Mouse (Mus musculus): Measurements from ENCODE around the gene Pnmal2.

The Pnmal2 gene

DNA sequence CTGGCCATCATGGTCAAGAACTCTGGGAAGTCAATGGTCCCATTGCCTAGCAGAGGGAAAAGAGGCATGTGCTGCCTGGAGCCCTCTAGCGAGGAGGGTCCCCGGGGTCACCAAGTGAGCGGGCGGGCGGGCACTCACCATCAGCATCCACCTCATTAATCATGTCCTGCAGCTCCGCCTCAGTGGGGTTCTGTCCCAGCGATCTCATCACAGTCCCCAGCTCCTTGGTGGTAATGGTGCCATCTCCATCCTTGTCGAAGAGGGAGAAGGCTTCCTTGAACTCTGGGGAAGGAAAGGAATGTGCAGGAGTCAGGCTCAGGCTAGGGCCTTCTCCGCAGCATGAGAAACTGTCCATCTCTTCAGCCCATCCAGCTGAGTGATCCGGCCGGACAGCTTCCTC lies 27.0 kb upstream of the Pnmal2 start:
- DNase-seq (ENCODE audit: low read depth, low spot score) = no peak

DNA sequence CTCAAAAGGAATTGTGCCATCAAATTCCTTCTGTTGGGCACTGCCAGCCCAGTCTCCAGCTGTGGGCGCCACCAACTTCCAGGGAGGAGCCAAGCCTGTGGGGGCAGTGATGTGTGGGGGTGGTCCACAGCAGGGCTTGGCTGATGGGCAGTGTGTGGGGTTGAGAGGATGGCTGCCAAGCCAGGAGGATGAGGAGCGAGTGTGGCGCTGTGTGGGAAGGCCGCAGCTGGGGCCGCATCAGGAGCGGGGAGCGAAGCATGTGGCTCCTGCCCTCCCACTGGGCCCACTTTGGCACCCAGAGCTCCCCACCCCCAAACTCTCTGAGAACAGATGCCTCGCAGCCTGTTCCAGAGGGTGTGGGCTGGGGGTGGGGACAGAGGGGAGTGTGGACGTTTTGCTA lies 26.5 kb upstream of the Pnmal2 start:
- no peak for DNase-seq (ENCODE audit: low read depth, low spot score)

DNA sequence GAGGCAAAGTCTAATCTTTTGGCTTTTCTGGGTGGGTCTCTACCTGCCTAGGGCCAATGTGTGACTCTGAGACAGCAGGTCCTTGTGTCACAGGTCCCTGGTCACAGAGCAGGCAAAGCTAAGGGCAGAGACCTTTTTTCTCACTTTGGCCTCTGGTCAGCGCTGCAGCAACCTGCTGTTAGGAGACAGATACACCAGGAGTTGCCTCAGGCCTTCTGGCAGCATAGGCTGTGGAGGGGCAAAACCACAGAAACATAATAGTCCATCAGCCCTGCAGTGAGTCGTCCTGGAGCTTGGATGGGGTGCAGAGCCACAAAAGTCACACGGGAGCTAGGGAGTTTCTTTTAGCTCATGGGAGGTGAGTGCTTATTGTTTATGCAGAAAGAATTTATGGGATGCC lies 25.8 kb upstream of the Pnmal2 start:
- no peak for DNase-seq (ENCODE audit: low read depth, low spot score)

DNA sequence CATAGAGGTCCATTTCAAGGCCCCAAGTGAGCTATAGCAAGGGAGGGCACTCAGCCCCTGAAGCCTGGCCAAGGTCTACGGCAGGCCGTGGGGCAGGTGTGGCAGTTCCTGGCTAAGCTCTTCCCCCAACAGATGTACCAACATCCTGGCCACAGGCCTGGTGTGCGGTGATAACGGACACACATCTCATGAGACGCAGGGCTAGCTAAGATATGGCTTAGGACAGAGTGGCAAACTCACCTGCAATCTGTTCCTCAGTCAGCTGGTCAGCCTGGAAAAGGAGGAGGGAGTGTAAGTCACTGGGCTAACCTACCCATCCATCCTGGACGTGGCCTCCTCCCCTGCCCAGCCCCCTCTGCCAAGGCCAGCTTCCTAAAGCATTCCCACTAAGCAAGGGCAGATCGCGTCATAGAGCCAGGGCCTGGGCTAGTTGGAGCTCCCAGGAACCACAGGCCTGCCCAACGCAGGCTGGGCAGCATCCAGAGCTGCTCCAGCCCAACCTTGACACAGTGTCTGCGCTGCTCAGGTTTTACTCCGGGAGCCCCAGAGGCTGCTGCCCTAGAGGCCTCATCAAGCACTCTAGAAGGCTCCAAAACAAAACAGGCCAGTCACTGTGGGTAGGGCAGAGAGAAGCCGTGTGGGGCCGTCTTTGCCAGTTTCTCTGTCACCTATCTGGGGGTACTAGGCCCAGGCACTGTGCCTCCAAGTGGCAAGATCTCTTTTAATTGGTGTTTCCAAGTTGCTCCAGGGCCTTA lies 24.9 kb upstream of the Pnmal2 start:
- no peak for DNase-seq (ENCODE audit: low read depth, low spot score)

DNA sequence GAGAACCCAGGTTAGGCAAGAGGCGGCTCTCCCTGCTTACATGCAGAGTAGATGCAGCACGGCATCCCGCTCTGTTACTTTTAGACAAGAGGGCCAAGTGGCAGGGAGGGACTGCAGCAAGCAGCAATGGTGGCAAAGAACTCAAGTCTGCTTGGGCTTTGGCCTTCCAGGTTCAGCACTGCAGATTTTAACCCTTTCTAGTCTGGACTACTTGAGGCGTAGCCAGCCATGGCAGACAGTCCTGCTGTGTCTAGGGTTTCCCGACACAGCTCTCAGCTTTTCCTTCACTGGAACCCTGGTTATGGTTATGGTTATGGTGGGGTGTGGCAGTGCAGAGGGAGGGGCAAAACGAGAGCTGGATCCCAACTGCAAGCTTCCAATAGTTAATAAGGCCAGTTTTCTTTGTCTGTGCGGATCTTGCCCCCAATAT lies 24.3 kb upstream of the Pnmal2 start:
- no peak for DNase-seq (ENCODE audit: low read depth, low spot score)

DNA sequence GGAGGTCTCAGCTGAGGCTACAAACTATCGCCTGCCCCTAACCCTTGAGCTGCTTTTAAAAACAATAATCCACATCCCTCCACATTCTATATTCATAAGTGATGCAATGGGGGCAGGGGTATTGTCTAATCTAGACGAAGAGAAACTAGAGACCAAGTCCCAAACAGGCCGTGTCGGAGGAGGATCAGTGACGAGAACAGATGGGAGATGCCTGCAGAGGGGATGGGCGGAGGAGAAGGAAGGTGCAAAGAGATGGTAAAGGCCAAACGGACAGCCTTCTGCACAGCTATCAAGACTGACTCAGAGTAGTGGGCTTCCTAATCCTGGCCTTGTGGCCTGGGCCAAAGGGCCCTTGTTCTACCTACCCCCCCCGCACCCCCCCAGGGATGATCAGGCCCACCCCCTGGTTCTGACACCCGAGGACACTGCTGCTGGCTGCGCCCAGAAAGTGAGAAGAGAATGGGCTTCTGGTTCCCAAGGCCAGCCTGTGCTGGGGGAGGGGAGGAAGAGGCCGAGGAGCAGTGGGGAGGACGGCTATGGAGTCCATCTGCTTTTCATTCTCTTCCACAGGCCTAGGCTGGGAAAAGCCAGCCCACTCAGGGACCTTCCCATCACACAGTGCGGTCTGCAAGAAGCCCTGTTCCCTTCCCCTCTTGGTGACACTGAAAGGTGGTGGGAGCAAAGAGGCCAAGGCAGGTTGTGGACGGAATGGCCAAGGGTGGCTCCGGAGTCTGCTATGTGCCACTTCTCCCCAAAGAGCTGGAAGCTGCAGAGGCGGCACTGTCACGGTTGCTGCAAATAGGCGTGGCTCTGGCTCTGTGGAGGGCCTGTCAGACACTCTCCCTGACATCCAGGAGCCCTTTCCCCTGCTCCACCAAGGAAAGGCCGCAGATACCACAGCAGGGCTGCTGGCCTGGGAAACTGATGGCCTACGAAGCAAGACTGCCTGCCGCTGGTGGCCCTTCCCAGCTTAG lies 23.4 kb upstream of the Pnmal2 start:
- DNase-seq (ENCODE audit: low read depth, low spot score) = no peak

DNA sequence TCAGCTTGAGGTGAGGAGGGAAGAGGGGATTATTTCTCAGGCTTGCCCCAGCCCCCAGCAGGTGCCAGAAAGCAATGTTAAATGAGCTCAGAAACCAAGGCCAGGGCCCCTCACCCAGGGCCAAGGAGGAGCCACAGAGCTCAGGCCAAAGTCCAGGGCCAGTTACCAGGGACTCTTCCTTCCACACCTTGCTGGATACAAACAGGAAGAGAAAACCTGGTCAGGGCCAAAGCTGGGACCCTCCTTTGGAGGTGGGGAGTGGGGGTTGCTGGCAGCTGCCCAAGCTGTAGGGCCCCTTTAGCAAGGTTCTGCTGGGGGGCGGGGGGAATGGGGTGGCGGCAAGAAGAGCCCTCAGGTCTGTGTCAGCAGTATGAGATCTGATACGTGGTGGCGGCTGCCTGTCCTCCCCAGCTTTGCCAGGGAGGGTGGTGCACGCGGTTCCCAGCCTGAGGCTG lies 22.6 kb upstream of the Pnmal2 start:
- no peak for DNase-seq (ENCODE audit: low read depth, low spot score)

DNA sequence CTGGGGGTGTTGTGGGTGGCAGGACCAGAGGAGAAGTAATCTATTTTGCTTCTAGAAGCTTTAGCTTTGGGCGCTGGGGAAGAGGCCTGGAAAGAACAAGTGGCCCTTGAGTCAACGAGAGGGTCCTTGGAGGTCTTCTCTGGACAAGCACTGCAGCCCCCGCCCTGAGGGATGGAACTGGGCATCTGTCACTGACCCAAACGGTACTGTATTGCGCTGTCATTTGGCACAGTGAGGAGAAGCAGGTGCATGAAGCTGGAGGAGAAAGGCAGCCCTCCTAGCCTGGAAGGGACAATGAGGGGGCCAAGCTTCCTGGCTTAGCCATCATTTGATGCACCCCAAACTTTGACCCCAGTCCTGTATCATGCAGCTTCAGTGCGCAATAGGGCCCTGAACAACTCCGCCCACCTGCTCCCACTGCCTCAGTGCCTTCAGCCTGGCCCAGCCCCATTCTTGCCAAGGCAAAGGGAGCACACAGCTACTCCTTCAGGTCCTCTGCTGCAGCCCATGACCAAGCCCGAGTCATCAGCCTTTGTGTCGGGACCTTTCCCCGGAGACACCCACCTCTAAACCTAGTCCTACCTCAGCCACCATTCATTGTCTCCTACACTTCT lies 22.0 kb upstream of the Pnmal2 start:
- no peak for DNase-seq (ENCODE audit: low read depth, low spot score)

DNA sequence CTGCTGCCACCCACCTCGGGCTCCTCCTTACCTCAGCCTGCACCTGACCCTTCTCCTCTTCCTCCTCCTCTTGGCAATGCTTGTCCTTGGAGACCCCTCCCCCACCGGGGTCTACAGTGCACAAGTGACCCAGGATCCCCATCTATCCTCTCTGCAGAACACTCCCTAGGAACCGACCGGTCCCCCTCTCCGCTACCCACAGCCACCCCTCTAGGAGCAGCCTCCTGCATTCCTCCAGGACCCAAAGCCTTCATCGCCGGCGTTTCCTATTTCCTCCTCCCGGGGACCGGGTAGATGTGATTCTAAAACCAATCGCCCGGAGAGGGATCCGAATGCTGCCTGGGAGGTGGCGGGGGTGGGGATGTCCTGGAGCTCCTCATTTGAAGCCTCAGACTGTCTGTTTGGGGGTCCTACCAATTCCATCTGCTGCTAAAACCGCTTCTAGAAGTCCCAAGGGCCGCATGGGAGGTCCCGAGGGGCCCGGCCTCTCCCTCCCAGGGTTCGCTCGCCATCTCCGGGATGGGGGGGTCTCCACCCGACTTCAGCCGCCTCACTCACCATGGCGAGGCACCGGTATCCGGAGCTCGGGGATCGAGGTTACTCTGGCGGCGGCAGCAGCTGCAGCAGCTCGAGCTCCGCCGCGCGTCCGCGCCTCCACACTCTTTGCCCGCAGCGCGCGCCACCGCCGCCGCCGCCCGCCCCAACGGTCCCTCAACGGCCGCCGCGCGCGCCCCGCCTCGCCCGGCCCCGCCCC lies 21.0 kb upstream of the Pnmal2 start:
- no peak for DNase-seq (ENCODE audit: low read depth, low spot score)

DNA sequence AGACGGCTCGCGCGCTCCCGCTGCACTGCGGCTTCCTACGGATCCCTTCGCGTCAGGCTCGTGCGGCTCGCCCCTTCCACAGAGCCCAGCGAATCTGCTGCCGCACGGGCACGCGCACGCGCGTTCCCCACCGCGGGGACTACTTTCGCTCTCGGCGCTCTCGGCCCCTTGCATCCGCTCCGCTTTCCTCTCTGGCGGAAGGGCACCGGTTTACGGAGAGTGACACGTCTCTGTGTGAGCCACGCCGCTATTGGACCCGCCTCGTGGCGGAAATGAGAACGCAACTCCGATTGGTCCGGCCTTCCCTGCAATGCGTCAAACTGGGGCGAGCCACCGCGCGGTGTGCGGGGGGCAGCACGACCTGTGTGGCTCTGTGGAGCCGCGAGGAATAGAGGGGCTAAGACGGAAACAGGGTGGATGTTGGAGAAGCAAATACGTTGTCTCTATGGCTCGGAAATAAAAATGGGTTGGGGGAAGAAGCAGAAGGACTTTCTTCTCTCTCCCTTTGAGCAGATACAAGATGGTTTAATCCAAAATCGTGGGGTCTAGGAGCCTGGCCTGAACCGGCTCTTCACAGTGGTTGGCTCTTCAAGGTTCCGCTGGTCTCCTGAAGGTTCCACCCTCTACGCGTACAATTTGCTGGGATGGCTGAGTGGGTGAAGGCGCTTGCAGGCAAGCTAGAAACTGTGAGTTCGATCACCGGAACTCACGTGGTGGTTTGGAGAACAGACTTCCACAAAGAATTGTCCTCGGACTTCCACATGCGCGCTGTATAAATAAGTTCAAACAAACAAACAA lies 20.2 kb upstream of the Pnmal2 start, which contains the start of gene Calm3:
Gene Calm3 (minus strand): TSS at position 78 of the 798 bp plus-strand sequence.
- DNase-seq (ENCODE audit: low read depth, low spot score) = peak; percentile 100

DNA sequence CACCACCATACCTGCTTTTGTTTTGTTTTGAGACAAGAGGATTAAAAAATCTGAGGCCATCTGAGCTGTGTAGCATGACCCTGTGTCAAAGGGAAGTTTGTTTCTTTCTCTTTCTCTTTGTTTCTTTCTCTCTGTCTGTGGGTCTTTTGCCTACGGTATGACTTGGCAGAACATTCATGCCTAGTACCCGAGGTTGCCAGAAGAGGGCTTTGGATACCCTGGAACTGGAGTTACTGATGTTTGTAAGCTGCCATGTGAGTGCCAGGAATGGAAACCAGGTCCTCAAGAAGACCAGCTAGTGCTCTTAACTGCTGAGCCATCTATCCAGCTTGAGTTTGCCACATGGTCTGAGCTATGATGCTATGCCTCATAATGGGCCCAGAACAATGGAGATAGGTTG lies 16.1 kb upstream of the Pnmal2 start:
- no peak for DNase-seq (ENCODE audit: low read depth, low spot score)

DNA sequence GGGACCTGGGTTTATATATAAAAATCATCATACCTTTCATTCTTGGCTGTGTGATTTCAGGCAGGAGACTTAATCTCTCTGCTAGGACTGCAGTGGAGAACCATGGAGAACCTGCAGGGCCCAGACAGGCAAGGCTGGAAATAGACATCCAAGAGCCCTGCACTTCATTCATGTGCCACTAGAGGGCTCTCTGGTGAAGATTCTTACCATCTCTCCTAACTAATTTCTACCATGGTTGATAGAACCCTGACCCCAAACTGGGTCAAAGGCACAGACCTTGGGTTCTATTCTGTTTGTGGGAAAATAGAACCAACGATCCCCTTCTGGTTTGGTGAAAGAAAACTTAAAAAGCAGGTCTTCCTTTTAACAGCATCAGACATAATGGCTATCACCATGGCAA lies 13.6 kb upstream of the Pnmal2 start:
- no peak for DNase-seq (ENCODE audit: low read depth, low spot score)

DNA sequence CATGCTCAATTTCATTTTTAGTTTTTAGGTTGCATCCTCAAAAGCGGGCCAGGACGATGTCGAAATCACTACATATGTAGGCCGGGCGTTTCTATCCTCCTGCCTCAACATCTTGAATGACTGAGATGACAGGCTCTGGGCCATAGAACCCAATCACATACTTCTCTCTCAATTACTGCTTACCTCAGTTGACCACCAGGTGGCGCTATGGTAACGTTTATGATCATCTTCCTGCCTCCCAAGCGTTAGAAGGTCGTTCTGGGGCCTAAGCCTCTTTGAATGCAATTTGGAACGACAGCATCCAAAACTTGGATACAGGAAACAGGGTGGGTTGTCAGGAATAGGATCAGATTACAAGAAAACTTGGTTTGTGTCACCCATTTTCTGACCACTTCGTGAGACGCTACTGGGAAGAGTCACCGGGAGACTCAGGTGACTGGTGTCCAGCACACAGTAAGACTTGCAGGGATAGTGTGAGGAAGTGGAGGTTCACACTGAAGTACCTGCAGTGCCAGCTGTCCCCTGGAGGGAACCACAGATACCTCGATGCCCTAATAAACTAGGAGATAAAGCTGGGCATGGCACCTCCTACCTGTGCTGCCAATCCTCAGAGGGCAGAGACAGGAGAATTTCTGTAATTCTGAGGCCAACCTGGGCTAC lies 12.4 kb upstream of the Pnmal2 start:
- peak; percentile 87 for DNase-seq (ENCODE audit: low read depth, low spot score)

DNA sequence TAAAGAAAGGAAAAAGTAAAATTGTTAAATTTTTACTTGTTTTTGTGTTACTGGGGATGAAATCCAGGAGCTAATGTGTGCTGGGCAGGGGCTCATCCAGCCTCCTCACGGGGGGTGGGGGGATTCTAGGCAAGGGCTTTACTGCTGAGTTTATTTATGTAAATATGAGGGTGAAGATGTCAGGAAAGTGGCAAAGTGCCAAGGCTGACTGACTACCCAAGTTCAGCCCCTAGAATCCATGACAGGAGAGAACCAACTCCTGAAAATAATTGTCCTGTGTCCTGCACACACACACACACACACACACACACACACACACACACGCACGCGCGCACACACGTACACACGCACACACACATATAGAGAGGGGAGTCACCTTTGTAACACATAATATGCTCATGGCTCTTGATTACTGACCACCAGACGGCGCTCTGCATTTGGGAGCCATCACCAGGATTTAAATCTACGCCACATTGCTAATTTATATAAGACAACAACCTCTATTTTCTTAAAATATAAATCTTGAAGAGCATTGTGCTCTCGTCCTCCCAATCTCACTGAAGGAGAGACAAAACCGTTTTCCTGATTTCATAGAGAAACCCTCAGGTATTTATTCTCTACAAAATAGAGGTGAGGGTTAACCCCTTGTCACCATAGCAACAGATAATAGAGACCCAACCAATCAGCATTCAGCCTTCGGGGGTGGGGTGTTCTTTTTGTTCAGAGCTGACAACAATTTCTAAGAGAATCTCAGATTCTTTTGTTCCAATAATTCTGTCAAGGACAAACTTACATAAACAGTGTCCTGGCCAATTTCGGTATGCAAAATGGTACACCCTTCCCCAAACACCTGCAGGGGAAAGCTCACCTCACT lies 11.5 kb upstream of the Pnmal2 start:
- no peak for DNase-seq (ENCODE audit: low read depth, low spot score)

DNA sequence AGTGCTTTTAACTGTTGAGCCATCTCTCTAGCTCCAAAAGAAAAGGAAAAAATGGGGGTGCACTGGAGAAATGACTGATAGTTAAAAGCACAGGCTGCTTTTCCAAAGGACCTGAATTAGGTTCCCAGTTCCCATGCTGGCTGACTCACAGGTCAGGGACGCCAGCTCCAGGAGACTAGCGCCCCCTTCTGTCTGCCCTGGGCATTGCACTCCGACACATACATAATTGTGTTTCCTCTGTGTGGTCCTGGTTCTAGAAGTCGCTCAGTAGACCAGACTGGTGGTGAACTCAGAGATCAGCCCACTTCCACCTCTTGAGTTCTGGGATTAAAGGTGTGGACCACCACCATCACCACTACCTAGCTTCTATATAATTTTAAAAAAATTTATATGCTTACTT lies 7.2 kb upstream of the Pnmal2 start:
- no peak for DNase-seq (ENCODE audit: low read depth, low spot score)

DNA sequence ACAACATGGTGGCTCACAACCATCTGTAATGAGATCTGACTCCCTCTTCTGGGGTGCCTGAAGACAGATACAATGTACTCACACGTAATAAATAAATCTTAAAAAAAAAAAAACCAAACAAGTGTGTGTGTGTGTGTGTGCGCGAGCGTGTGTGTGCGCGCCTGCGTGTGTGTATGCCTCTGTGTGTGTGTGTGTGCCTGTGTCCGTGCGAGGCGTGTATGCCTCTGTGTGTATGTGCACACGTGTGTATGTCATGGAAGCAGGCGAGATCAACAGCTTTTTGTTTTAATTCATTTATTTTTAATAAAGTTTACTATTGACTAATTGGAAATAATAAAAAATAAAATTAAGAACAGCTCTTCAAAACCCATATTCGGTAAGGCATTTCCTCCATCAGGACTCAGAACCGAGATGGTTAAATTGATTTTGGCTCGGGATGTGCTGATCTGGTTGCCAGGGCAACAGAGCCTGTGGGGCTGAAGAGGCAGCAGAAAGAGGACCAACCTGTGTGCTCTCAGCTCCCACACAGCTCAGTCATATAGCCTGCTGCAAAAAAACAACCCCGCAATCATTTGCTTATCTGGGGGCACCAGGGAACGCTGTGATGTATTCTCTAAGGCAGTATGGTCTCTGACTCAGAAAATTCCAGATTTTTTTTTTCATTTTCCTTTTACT lies 6.2 kb upstream of the Pnmal2 start:
- no peak for DNase-seq (ENCODE audit: low read depth, low spot score)

DNA sequence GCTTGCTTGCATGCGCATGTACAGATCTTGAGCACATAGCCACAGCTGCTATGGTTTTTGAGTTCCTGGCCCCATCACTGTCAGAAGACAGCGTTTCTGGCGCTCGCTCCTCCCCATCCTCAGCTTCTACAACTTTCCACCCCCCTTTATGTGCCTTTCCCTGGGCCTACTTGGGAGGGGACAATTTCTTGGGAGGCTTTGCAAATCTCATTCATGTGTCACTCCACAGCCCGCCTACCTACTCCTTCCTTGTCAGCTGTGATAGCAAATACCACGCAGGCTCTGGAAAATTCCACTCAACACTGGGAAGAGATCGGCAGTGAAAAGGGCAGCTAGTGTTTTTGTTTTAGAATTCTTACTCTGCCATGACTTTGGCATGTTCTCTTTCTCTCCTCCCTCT lies 4.2 kb upstream of the Pnmal2 start:
- DNase-seq (ENCODE audit: low read depth, low spot score) = no peak

DNA sequence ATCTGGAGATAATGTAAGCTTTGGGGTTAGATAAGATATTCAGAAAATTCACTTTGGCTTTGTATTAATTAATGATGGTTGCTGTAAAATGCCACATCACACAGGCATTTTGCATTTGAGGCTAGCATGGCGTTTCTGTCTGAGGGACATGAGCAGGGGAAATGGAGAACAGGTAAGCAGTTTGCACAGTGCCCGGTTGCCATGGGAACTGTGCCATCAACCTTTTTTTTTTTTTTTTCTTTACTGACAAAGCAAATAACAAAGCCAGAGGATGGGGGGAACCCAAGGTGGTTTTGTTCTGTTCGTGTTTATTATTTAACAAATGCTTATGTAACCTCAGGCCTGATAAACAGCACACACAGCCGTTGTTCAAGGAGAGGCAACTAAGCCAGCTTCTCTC lies 1.6 kb upstream of the Pnmal2 start:
- DNase-seq (ENCODE audit: low read depth, low spot score) = no peak
